Mouse (Mus musculus) hindbrain, embryonic 12.5 days (tissue): ENCODE results near the gene Lce3d. TPM values are rescaled to one million over a fixed set of nuclear protein-coding genes. Genes with fewer than 3 reads are reported as not detected.

Experiments
- polyA plus RNA-seq: library from polyadenylated mRNA; unstranded; fragments of >200 nt; fragmentation: Nextera tagmentation; extraction: Ambion mirVana; gene quantifications from 2 replicates; pipeline ENCODE4 v1.2.1, GENCODE M21; 2016

The Lce3d gene
- polyA plus RNA-seq, 1 experiment from 2014 or later, result not detected

Other genes with a start within 250 kb of the Lce3d start
- not detected in 2 replicates for gene Lce1e, start 248.3 kb upstream of the Lce3d start, polyA plus RNA-seq
- gene Lce1f, start 237.0 kb upstream of the Lce3d start, polyA plus RNA-seq, result not detected in 2 replicates
- not detected in 2 replicates for gene Gm38119, start 218.3 kb upstream of the Lce3d start, polyA plus RNA-seq
- not detected in 2 replicates for gene Lce1g, start 205.1 kb upstream of the Lce3d start, polyA plus RNA-seq
- not detected in 2 replicates for gene Lce1h, start 192.3 kb upstream of the Lce3d start, polyA plus RNA-seq
- gene Lce1i, start 178.5 kb upstream of the Lce3d start, polyA plus RNA-seq, result not detected in 2 replicates
- gene Lce1j, start 166.9 kb upstream of the Lce3d start, polyA plus RNA-seq, result not detected in 2 replicates
- gene Lce1k, start 149.5 kb upstream of the Lce3d start, polyA plus RNA-seq, result not detected in 2 replicates
- not detected in 2 replicates for gene Kprp, start 130.1 kb upstream of the Lce3d start, polyA plus RNA-seq
- gene Lce1l, start 106.1 kb upstream of the Lce3d start, polyA plus RNA-seq, result not detected in 2 replicates
- not detected in 2 replicates for gene 2310050C09Rik, start 87.2 kb upstream of the Lce3d start, polyA plus RNA-seq
- gene Lce3a, start 31.2 kb upstream of the Lce3d start, polyA plus RNA-seq, result not detected in 2 replicates
- not detected in 2 replicates for gene Lce3b, start 24.4 kb upstream of the Lce3d start, polyA plus RNA-seq
- gene Lce3c, start 12.9 kb upstream of the Lce3d start, polyA plus RNA-seq, result not detected in 2 replicates
- gene Lce3e, start 9.7 kb downstream of the Lce3d start, polyA plus RNA-seq, result not detected in 2 replicates
- gene Lce3f, start 34.8 kb downstream of the Lce3d start, polyA plus RNA-seq, result 0.42 TPM in 1 of 2 replicates, not detected in the other
- 0.41 TPM in 1 of 2 replicates, not detected in the other for gene Crct1, start 58.3 kb downstream of the Lce3d start, polyA plus RNA-seq
- not detected in 2 replicates for gene Lce1m, start 61.7 kb downstream of the Lce3d start, polyA plus RNA-seq
- gene Gm4858, start 111.4 kb downstream of the Lce3d start, polyA plus RNA-seq, result not detected in 2 replicates
- gene Crnn, start 187.4 kb downstream of the Lce3d start, polyA plus RNA-seq, result not detected in 2 replicates
- not detected in 2 replicates for gene Flg2, start 239.9 kb downstream of the Lce3d start, polyA plus RNA-seq